ENCODE assay signal across 21 mouse cellular contexts in the genomic region with DNA sequence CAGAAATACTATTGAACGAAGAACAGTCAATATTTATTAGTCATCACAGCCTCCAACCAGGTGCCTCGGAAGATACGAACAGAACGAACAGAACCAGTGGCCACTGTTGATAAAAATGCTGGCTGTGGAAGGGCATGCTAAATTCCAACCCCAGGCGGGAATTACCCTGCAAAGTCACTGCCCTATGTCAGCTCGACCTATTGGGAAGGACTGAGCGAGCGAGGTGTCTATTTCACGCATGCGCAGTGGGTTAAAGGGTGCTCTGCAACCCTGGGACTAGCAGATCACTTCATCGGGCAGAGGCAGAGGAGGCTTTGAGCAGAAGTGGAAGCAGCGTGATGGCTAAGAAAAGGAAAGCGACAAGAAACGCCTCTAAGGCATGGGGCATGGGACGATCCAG. TPM values are rescaled to one million over a fixed set of nuclear protein-coding genes. Genes with fewer than 3 reads are reported as not detected.
DNase-seq lines count a peak whose midpoint lies in the region; ATAC-seq and TF ChIP-seq lines count a peak whose summit lies in the region.
"Had no signal": no experiment of that assay in that cellular context is flagged by ENCODE, and none has a peak within 500 bp of the region (broad histone marks: within the 10 kb centered on the region; RNA-seq: fewer than 3 reads in every experiment).

No protein-coding gene starts in this region.

- no peaks in the 10 kb centered on the region for H3K27me3 ChIP-seq in lung, postnatal 0 days (replicated peaks; ENCODE audit: insufficient read depth, low read length)
- H3K27me3 ChIP-seq in liver, embryonic 16.5 days (ENCODE audit: control insufficient read depth, insufficient read depth, low read depth, low read length) = no peaks in the 10 kb centered on the region
- no peaks in the 10 kb centered on the region for H3K27me3 ChIP-seq in neural tube, embryonic 15.5 days (replicated peaks)
- no peaks in the 10 kb centered on the region for H3K27me3 ChIP-seq in midbrain, embryonic 10.5 days (ENCODE audit: low read depth, poor library complexity, severe bottlenecking)
- H3K27me3 ChIP-seq: limb, embryonic 15.5 days had no signal

- no peak for TF ChIP-seq CTCF in lung, postnatal 0 days (IDR thresholded peaks at IDR 0.05)

- H3K9me3 ChIP-seq in lung, postnatal 0 days (ENCODE audit: low read length) = no peaks in the 10 kb centered on the region
- H3K9me3 ChIP-seq in liver, embryonic 16.5 days (replicated peaks; ENCODE audit: control insufficient read depth, low read length) = no peaks in the 10 kb centered on the region
- no peaks in the 10 kb centered on the region for H3K9me3 ChIP-seq in neural tube, embryonic 15.5 days (replicated peaks)
- no peaks in the 10 kb centered on the region for H3K9me3 ChIP-seq in midbrain, embryonic 10.5 days (replicated peaks)
- H3K9me3 ChIP-seq: heart, embryonic 12.5 days; limb, embryonic 15.5 days had no signal

- H3K36me3 ChIP-seq in lung, postnatal 0 days (ENCODE audit: insufficient read depth, low read length) = no peaks in the 10 kb centered on the region
- H3K36me3 ChIP-seq in liver, embryonic 16.5 days (ENCODE audit: control insufficient read depth, insufficient read depth) = no peaks in the 10 kb centered on the region
- H3K36me3 ChIP-seq in neural tube, embryonic 15.5 days = no peaks in the 10 kb centered on the region
- no peaks in the 10 kb centered on the region for H3K36me3 ChIP-seq in midbrain, embryonic 10.5 days
- H3K36me3 ChIP-seq: heart, embryonic 12.5 days; limb, embryonic 15.5 days had no signal

- no peak overlapping the region for H3K27ac ChIP-seq in lung, postnatal 0 days (ENCODE audit: low read length)
- H3K27ac ChIP-seq in liver, embryonic 16.5 days (ENCODE audit: low read length) = peak overlapping the region; percentile 69
- no peak overlapping the region for H3K27ac ChIP-seq in neural tube, embryonic 15.5 days (replicated peaks)
- H3K27ac ChIP-seq in midbrain, embryonic 10.5 days (replicated peaks) = no peak overlapping the region
- H3K27ac ChIP-seq: gastrocnemius, adult 2 months; layer of hippocampus, adult 2 months; limb, embryonic 15.5 days had no signal

- no peak overlapping the region for H3K9ac ChIP-seq in lung, postnatal 0 days (replicated peaks; ENCODE audit: low read depth)
- H3K9ac ChIP-seq in liver, embryonic 16.5 days (ENCODE audit: low read depth, low read length) = no peak overlapping the region
- H3K9ac ChIP-seq in neural tube, embryonic 15.5 days (replicated peaks) = no peak overlapping the region
- H3K9ac ChIP-seq: heart, embryonic 12.5 days; limb, embryonic 15.5 days had no signal

- TF ChIP-seq EP300 in lung, postnatal 0 days (IDR thresholded peaks at IDR 0.05) = no peak

- H3K4me2 ChIP-seq in lung, postnatal 0 days (replicated peaks; ENCODE audit: low read depth, low read length) = no peak overlapping the region
- H3K4me2 ChIP-seq in liver, embryonic 16.5 days (ENCODE audit: low read depth, low read length) = peak overlapping the region; percentile 34
- H3K4me2 ChIP-seq in neural tube, embryonic 15.5 days = no peak overlapping the region
- H3K4me2 ChIP-seq: heart, embryonic 12.5 days; limb, embryonic 15.5 days had no signal

- no peak overlapping the region for H3K4me3 ChIP-seq in lung, postnatal 0 days (ENCODE audit: low read depth, low read length)
- no peak overlapping the region for H3K4me3 ChIP-seq in liver, embryonic 16.5 days (ENCODE audit: low read depth, low read length)
- H3K4me3 ChIP-seq in neural tube, embryonic 15.5 days (replicated peaks) = no peak overlapping the region
- no peak overlapping the region for H3K4me3 ChIP-seq in midbrain, embryonic 10.5 days
- H3K4me3 ChIP-seq: gastrocnemius, adult 2 months; heart, embryonic 12.5 days; layer of hippocampus, adult 2 months; limb, embryonic 15.5 days had no signal

- DNase-seq in lung, postnatal 0 days (ENCODE audit: low spot score) = peak; percentile 30
- DNase-seq in lung, postnatal 4 days = no peak
- peak; percentile 41 for DNase-seq in liver
- no peak for DNase-seq in retina, postnatal 1 day
- DNase-seq in midbrain, embryonic 10.5 days (ENCODE audit: low spot score) = no peak
- DNase-seq: adrenal gland, postnatal 14 days; cerebellum, adult 11 months; gastrocnemius, adult 2 months; heart, postnatal 14 days; kidney, adult 2 months; kidney, postnatal 10 days; lung, postnatal 36 days; thymus, postnatal 4 days had no signal

- ATAC-seq in lung, postnatal 0 days = no peak
- ATAC-seq in liver, embryonic 16.5 days (ENCODE audit: low read depth) = peak; percentile 87
- ATAC-seq in neural tube, embryonic 15.5 days (ENCODE audit: low FRiP score) = no peak
- ATAC-seq: hindbrain, embryonic 16.5 days had no signal

- WGBS in lung, postnatal 0 days = 52% methylated on average over 15 of the region's 15 CpGs
- 47% methylated on average over 15 of the region's 15 CpGs for WGBS in liver, embryonic 16.5 days (ENCODE audit: insufficient replicate concordance)
- WGBS in neural tube, embryonic 15.5 days = 81% methylated on average over 15 of the region's 15 CpGs
- WGBS in midbrain, embryonic 10.5 days = 83% methylated on average over 15 of the region's 15 CpGs

- no peaks in the 10 kb centered on the region for H3K4me1 ChIP-seq in lung, postnatal 0 days (ENCODE audit: insufficient read depth, low read depth, low read length)
- no peaks in the 10 kb centered on the region for H3K4me1 ChIP-seq in liver, embryonic 16.5 days (ENCODE audit: control insufficient read depth, low read depth, low read length)
- H3K4me1 ChIP-seq in neural tube, embryonic 15.5 days = no peaks in the 10 kb centered on the region
- peaks cover 8% of the 10 kb centered on the region for H3K4me1 ChIP-seq in midbrain, embryonic 10.5 days
- H3K4me1 ChIP-seq: heart, embryonic 12.5 days; limb, embryonic 15.5 days had no signal

RNA-seq across cellular contexts. Expression of a gene that starts 4.3 kb away (rescaled TPM):
- not detected in 2 replicates for polyA plus RNA-seq in lung, postnatal 0 days (2015; fragmentation: Nextera tagmentation; extraction: Ambion mirVana)
- polyA plus RNA-seq in liver, embryonic 16.5 days (2015; fragmentation: Nextera tagmentation; extraction: Ambion mirVana) = 144 and 179 TPM in 2 replicates
- 3.2 and 32.6 TPM in 2 replicates for polyA plus RNA-seq in neural tube, embryonic 15.5 days (2015; fragmentation: Nextera tagmentation; extraction: Ambion mirVana)
- polyA plus RNA-seq in midbrain, embryonic 10.5 days (2016; fragmentation: Nextera tagmentation; extraction: Ambion mirVana) = 1.2 TPM in 1 of 2 replicates, not detected in the other
- polyA plus RNA-seq: heart, embryonic 12.5 days; kidney, adult 2 months had no signal

RNA-seq across cellular contexts. Expression of a gene that starts 10.3 kb away (rescaled TPM):
- polyA plus RNA-seq in lung, postnatal 0 days (2015; fragmentation: Nextera tagmentation; extraction: Ambion mirVana) = 0.21 and 0.68 TPM in 2 replicates
- 0.37 TPM in 1 of 2 replicates, not detected in the other for polyA plus RNA-seq in liver, embryonic 16.5 days (2015; fragmentation: Nextera tagmentation; extraction: Ambion mirVana)
- polyA plus RNA-seq in neural tube, embryonic 15.5 days (2015; fragmentation: Nextera tagmentation; extraction: Ambion mirVana) = not detected in 2 replicates
- polyA plus RNA-seq in midbrain, embryonic 10.5 days (2016; fragmentation: Nextera tagmentation; extraction: Ambion mirVana) = not detected in 2 replicates
- polyA plus RNA-seq: forebrain, embryonic 11.5 days; heart, embryonic 12.5 days; hindbrain, embryonic 16.5 days; limb, embryonic 15.5 days; midbrain, postnatal 0 days had no signal

RNA-seq across cellular contexts. Expression of a gene that starts 31.3 kb away (rescaled TPM):
- polyA plus RNA-seq in lung, postnatal 0 days (2015; fragmentation: Nextera tagmentation; extraction: Ambion mirVana) = not detected in 2 replicates
- 0.50 TPM in 1 of 2 replicates, not detected in the other for polyA plus RNA-seq in liver, embryonic 16.5 days (2015; fragmentation: Nextera tagmentation; extraction: Ambion mirVana)
- polyA plus RNA-seq in neural tube, embryonic 15.5 days (2015; fragmentation: Nextera tagmentation; extraction: Ambion mirVana) = 4.6 TPM in 1 of 2 replicates, not detected in the other
- not detected in 2 replicates for polyA plus RNA-seq in midbrain, embryonic 10.5 days (2016; fragmentation: Nextera tagmentation; extraction: Ambion mirVana)
- polyA plus RNA-seq: forebrain, embryonic 11.5 days; heart, embryonic 12.5 days; hindbrain, embryonic 16.5 days; limb, embryonic 15.5 days; midbrain, postnatal 0 days had no signal

Comparison
In these comparisons a context has a peak if more than half of its experiments do, and no peak if none do; other contexts are left out.
1. DNase-seq: peak in lung, postnatal 0 days (single experiment) and liver (single experiment); none in lung, postnatal 4 days (0 of 2), retina, postnatal 1 day (single experiment) and midbrain, embryonic 10.5 days (single experiment).